Mouse (Mus musculus) cerebellum, adult 2 months (tissue): ENCODE data around the gene Mfsd12. TPM values are rescaled to one million over a fixed set of nuclear protein-coding genes. Genes with fewer than 3 reads are reported as not detected.

Experiments
- DNase-seq, 2 experiments: peaks; one replicate each; pipeline ENCODE4 v3.0.0; 2021
- H3K27ac ChIP-seq: fragments of 200-500 bp; 2 replicates; pipeline ENCODE4 v1.5.1; 2012; ENCODE audit warnings: low read length, control low read depth, inconsistent platforms; ENCODE audit not compliant: insufficient read depth
- H3K27me3 ChIP-seq: fragments of 200-500 bp; 2 replicates; pipeline ENCODE4 v1.6.1; 2012; ENCODE audit warnings: inconsistent platforms, mild to moderate bottlenecking, low read length, moderate library complexity; ENCODE audit not compliant: control insufficient read depth, insufficient read depth
- H3K4me1 ChIP-seq: fragments of 200-500 bp; 2 replicates; pipeline ENCODE4 v1.6.1; 2011; ENCODE audit warnings: low read length; ENCODE audit not compliant: control insufficient read depth, insufficient read depth
- H3K4me3 ChIP-seq: fragments of 200-500 bp; replicated peaks from 2 replicates; pipeline ENCODE3; 2011; ENCODE audit warnings: mild to moderate bottlenecking, low read depth, low read length, control low read depth; ENCODE audit not compliant: insufficient read depth
- CTCF ChIP-seq: fragments of 200-500 bp; IDR thresholded peaks from 2 replicates; pipeline ENCODE4 v1.5.1; 2011; ENCODE audit warnings: low read depth, mild to moderate bottlenecking, control low read depth, low read length, moderate library complexity, borderline replicate concordance; ENCODE audit not compliant: insufficient read depth
- POLR2A ChIP-seq: fragments of 200-500 bp; IDR thresholded peaks from 2 replicates; pipeline ENCODE4 v1.6.1; 2011; ENCODE audit warnings: low read length, control low read depth, borderline replicate concordance; ENCODE audit not compliant: insufficient read depth
- WGBS: fragments of 180-500 bp; shearing (Covaris S2); methylation state at CpG from one replicate; pipeline ENCODE4 v1.1.7; 2018; 5-methylcytosine and 5-hydroxymethylcytosine counted together
- polyA plus RNA-seq: library from polyadenylated mRNA; depleted of rRNA; stranded (reverse); fragments of >200 nt; gene quantifications from 2 replicates; pipeline ENCODE4 v1.2.3, GENCODE M21; 2012

The Mfsd12 gene
- polyA plus RNA-seq, 1 experiment, result 35.0 TPM

GRCm38 (mm10) chr10:81323791-81324530 lies 33.3 kb upstream of the Mfsd12 start:
- no peak for DNase-seq
- no peaks in the 10 kb centered on the region for H3K27me3 ChIP-seq
- no peak for TF ChIP-seq POLR2A
- no peak for TF ChIP-seq CTCF
- WGBS, result 77% methylated on average over 18 of the region's 18 CpGs
- peaks cover 9% of the 10 kb centered on the region; the same call in 1 of the 2 replicates for H3K4me1 ChIP-seq
- H3K4me3 ChIP-seq, result no peak overlapping the region
- H3K27ac ChIP-seq, result no peak overlapping the region

GRCm38 (mm10) chr10:81325176-81325575 lies 32.1 kb upstream of the Mfsd12 start:
- Histone ChIP-seq H3K27me3 (no peaks in the 10 kb centered on the region), H3K27ac (no peak overlapping the region), H3K4me1 (no peaks in the 10 kb centered on the region), H3K4me3 (no peak overlapping the region)
- TF ChIP-seq POLR2A, result no peak
- TF ChIP-seq CTCF, result no peak
- DNase-seq, result no peak
- WGBS, result 90% methylated on average over 21 of the region's 21 CpGs

GRCm38 (mm10) chr10:81325781-81326180 lies 31.5 kb upstream of the Mfsd12 start:
- 90% methylated on average over 18 of the region's 18 CpGs for WGBS

GRCm38 (mm10) chr10:81326858-81327257 lies 30.4 kb upstream of the Mfsd12 start:
- TF ChIP-seq CTCF (no peak), POLR2A (no peak)
- H3K4me1 ChIP-seq, result no peaks in the 10 kb centered on the region
- H3K27me3 ChIP-seq, result no peaks in the 10 kb centered on the region
- no peak for DNase-seq
- WGBS, result 61% methylated on average over 6 of the region's 6 CpGs
- no peak overlapping the region for H3K4me3 ChIP-seq
- H3K27ac ChIP-seq, result no peak overlapping the region

More at GRCm38 (mm10) chr10:81325781-81326180, 31.5 kb upstream of the Mfsd12 start:
- DNase-seq, result no peak
- H3K4me3 ChIP-seq, result no peak overlapping the region
- no peaks in the 10 kb centered on the region for H3K27me3 ChIP-seq
- no peak for TF ChIP-seq POLR2A
- no peak for TF ChIP-seq CTCF
- H3K4me1 ChIP-seq, result no peaks in the 10 kb centered on the region
- H3K27ac ChIP-seq, result no peak overlapping the region

- DNase-seq, result no peak
- WGBS, result 48% methylated on average over 2 of the region's 2 CpGs
- Histone ChIP-seq H3K4me1 (no peaks in the 10 kb centered on the region), H3K27ac (no peak overlapping the region), H3K27me3 (0 out of 2 replicates have a peak, but pooled peaks cover 1% of the 10 kb centered on the region), H3K4me3 (no peak overlapping the region)
- TF ChIP-seq POLR2A (no peak), CTCF (no peak)
Observed at GRCm38 (mm10) chr10:81327959-81328358, 29.3 kb upstream of the Mfsd12 start.

- no peak within 1 kb of the TSS for H3K4me3 ChIP-seq
- no peak for DNase-seq
- H3K27ac ChIP-seq, result no peak within 1 kb of the TSS
- no peaks in the 10 kb centered on the region for H3K4me1 ChIP-seq
- 17% methylated on average over 10 of the region's 10 CpGs for WGBS
- TF ChIP-seq CTCF (no peak), POLR2A (no peak)
- H3K27me3 ChIP-seq, result 0 out of 2 replicates have a peak, but pooled peaks cover 1% of the 10 kb centered on the region
Observed at GRCm38 (mm10) chr10:81328386-81328785, 28.9 kb upstream of the Mfsd12 start, which contains the start of gene Tbxa2r. Gene Tbxa2r, plus strand, starts transcription at chr10:81328731.

- TF ChIP-seq POLR2A (no peak), CTCF (no peak)
- WGBS, result 59% methylated on average over 10 of the region's 10 CpGs
- no peak overlapping the region for H3K27ac ChIP-seq
- no peaks in the 10 kb centered on the region for H3K4me1 ChIP-seq
- 0 out of 2 replicates have a peak, but pooled peaks cover 1% of the 10 kb centered on the region for H3K27me3 ChIP-seq
- no peak for DNase-seq
- no peak overlapping the region for H3K4me3 ChIP-seq
Observed at GRCm38 (mm10) chr10:81329194-81329975, 27.9 kb upstream of the Mfsd12 start.

- TF ChIP-seq POLR2A (no peak), CTCF (no peak)
- H3K4me1 ChIP-seq, result no peaks in the 10 kb centered on the region
- 0 out of 2 replicates have a peak, but pooled peaks cover 1% of the 10 kb centered on the region for H3K27me3 ChIP-seq
- no peak overlapping the region for H3K4me3 ChIP-seq
- H3K27ac ChIP-seq, result no peak overlapping the region
- WGBS, result 41% methylated on average over 4 of the region's 4 CpGs
- no peak for DNase-seq
Observed at GRCm38 (mm10) chr10:81330007-81330406, 27.3 kb upstream of the Mfsd12 start.
